Mouse (Mus musculus): Measurements from ENCODE around the gene Fam213a. TPM values are rescaled to one million over a fixed set of nuclear protein-coding genes. Genes with fewer than 3 reads are reported as not detected.

Gene Fam213a
- total RNA-seq (2023) = 1 to 10 TPM; 2.8 to 3.4 TPM

DNA sequence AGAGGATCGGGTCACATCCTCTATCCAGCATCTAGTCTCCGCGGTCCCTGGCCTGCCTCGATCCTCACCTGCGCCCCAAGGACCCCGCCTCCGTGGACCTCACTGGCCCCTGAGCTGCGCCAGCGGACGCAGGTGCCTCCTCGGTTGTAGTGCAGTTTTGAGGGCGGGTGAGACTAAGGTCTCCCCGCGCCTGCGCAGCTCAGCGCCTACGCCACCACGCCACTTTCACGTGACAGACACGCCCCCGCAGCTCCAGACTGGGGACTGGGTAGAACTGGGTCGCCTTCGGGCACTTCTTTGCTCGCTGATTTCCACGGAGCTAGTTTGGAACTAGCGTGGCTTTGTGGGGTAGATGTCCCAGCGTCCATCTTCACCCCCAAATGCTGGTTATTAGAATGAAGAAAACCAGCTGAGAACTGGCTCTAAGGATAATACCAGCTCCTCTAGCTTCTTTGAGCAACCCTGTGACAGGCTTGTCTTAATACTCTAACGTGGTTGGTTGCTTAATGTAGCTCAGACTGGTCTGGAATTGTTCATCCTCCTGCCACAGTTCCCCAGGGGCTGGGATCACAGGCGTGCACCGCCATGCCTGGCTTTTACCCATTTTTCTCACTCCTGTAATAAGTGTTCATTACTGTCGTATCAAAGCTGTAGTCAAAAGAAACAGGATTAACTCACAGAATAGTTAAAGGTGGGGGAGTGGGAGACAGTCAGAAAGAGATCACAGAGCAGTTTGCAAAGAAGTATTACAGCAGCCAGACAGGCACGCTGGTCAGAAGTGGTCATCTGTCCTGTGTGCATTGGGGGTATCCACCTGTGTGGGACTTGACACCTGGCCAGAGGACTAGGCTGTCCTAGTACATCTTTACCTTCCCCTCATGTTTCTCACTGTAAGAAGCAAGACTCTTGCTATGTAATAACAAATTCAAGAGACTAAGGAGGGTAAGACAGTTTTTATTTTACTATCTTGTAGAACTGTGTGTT lies at the start of gene Fam213a:
Gene Fam213a, minus strand, starts transcription at position 159 of the 984 bp plus-strand sequence.

GRCm38 (mm10) chr14:40966392-40966861 lies 47.2 kb downstream of the Fam213a start, which contains the start of gene Tspan14:
Tspan14 (minus strand) TSS chr14:40966807.

Other genes starting within 250 kb of the Fam213a start
- 1 to 10 TPM; 2.0 to 2.1 TPM for gene Sh2d4b, start 120.5 kb downstream of the Fam213a start, total RNA-seq (2023)
- 10 to 100 TPM; 95.7 to 98.3 TPM for gene Tspan14, start 47.0 kb downstream of the Fam213a start, total RNA-seq (2023)
- not detected for gene Dydc2, start 55.4 kb upstream of the Fam213a start, total RNA-seq (2023)
- gene Dydc1, start 59.1 kb upstream of the Fam213a start, total RNA-seq (2023) = not detected
- not detected for gene Mat1a, start 91.2 kb upstream of the Fam213a start, total RNA-seq (2023)
- gene Sftpa1, start 118.0 kb upstream of the Fam213a start, total RNA-seq (2023) = not detected
- gene Mbl1, start 137.7 kb upstream of the Fam213a start, total RNA-seq (2023) = not detected
- gene Sftpd, start 171.4 kb upstream of the Fam213a start, total RNA-seq (2023) = not detected

Data from neutrophil, adult 59 days (primary cell).